20 mouse cellular contexts compared by ENCODE assay signal in genomic region chr2:62423343-62423776, GRCm38 (mm10). TPM values are rescaled to one million over a fixed set of nuclear protein-coding genes. Genes with fewer than 3 reads are reported as not detected.
DNase-seq lines count a peak whose midpoint lies in the region; ATAC-seq and TF ChIP-seq lines count a peak whose summit lies in the region.
"Had no signal": no experiment of that assay in that cellular context is flagged by ENCODE, and none has a peak within 500 bp of the region (broad histone marks: within the 10 kb centered on the region; RNA-seq: fewer than 3 reads in every experiment).

No protein-coding gene starts in this region.

- no peak overlapping the region for H3K9ac ChIP-seq in intestine, embryonic 14.5 days (ENCODE audit: low read length)
- no peak overlapping the region for H3K9ac ChIP-seq in intestine, postnatal 0 days (ENCODE audit: low read depth, low read length)
- no peak overlapping the region for H3K9ac ChIP-seq in neural tube, embryonic 15.5 days (replicated peaks)
- H3K9ac ChIP-seq: embryonic facial prominence, embryonic 12.5 days; heart, embryonic 15.5 days; limb, embryonic 12.5 days; liver, postnatal 0 days had no signal

- no peak for TF ChIP-seq CTCF in intestine, postnatal 0 days (IDR thresholded peaks at IDR 0.05; ENCODE audit: low read depth)

- no peak overlapping the region for H3K4me2 ChIP-seq in intestine, embryonic 14.5 days (ENCODE audit: low read length)
- H3K4me2 ChIP-seq in intestine, postnatal 0 days (replicated peaks; ENCODE audit: low read depth): no peak overlapping the region
- no peak overlapping the region for H3K4me2 ChIP-seq in neural tube, embryonic 15.5 days
- H3K4me2 ChIP-seq: embryonic facial prominence, embryonic 12.5 days; heart, embryonic 15.5 days; limb, embryonic 12.5 days had no signal

- H3K9me3 ChIP-seq in intestine, embryonic 14.5 days (ENCODE audit: control insufficient read depth, low read length): no peaks in the 10 kb centered on the region
- no peaks in the 10 kb centered on the region for H3K9me3 ChIP-seq in intestine, postnatal 0 days (ENCODE audit: control insufficient read depth)
- H3K9me3 ChIP-seq in neural tube, embryonic 15.5 days (replicated peaks): no peaks in the 10 kb centered on the region
- H3K9me3 ChIP-seq in midbrain, embryonic 10.5 days (replicated peaks): no peaks in the 10 kb centered on the region
- H3K9me3 ChIP-seq: embryonic facial prominence, embryonic 12.5 days; forebrain, embryonic 10.5 days; heart, embryonic 15.5 days; limb, embryonic 12.5 days had no signal

- H3K27ac ChIP-seq in intestine, embryonic 14.5 days (ENCODE audit: low read depth): no peak overlapping the region
- H3K27ac ChIP-seq in intestine, postnatal 0 days (ENCODE audit: low read depth, low read length): no peak overlapping the region
- H3K27ac ChIP-seq in neural tube, embryonic 15.5 days (replicated peaks): no peak overlapping the region
- H3K27ac ChIP-seq in midbrain, embryonic 10.5 days (replicated peaks): no peak overlapping the region
- H3K27ac ChIP-seq: embryonic facial prominence, embryonic 12.5 days; forebrain, embryonic 10.5 days; heart, embryonic 15.5 days; limb, embryonic 12.5 days; stomach, postnatal 0 days had no signal

- peak; percentile 22 for DNase-seq in gastrocnemius, adult 18-20 months (ENCODE audit: low spot score)
- DNase-seq in gastrocnemius, postnatal 10 days: no peak
- DNase-seq in intestine, embryonic 14.5 days (ENCODE audit: low spot score): peak; percentile 38
- peak; percentile 17 for DNase-seq in neural tube, embryonic 10.5 days (ENCODE audit: extremely low spot score, low spot score)
- DNase-seq in mesoderm, embryonic 11.5 days (ENCODE audit: low read depth, low spot score): peak; percentile 59
- DNase-seq in midbrain, embryonic 10.5 days (ENCODE audit: low spot score): no peak
- DNase-seq: adrenal gland, postnatal 36 days; cerebellum, postnatal 10 days; gastrocnemius, postnatal 25 days; kidney, adult 18-20 months; layer of hippocampus, adult 9-11 months; liver, postnatal 0 days had no signal

- no peaks in the 10 kb centered on the region for H3K27me3 ChIP-seq in intestine, embryonic 14.5 days (replicated peaks; ENCODE audit: control insufficient read depth, insufficient read depth, low read length)
- no peaks in the 10 kb centered on the region for H3K27me3 ChIP-seq in intestine, postnatal 0 days (replicated peaks; ENCODE audit: control insufficient read depth, insufficient read depth, low read length)
- H3K27me3 ChIP-seq in neural tube, embryonic 15.5 days (replicated peaks): no peaks in the 10 kb centered on the region
- H3K27me3 ChIP-seq in midbrain, embryonic 10.5 days (ENCODE audit: low read depth, poor library complexity, severe bottlenecking): no peaks in the 10 kb centered on the region
- H3K27me3 ChIP-seq: embryonic facial prominence, embryonic 12.5 days; heart, embryonic 15.5 days; limb, embryonic 12.5 days had no signal

- 43% methylated on average over 4 of the region's 4 CpGs for WGBS in intestine, embryonic 14.5 days
- 46% methylated on average over 4 of the region's 4 CpGs for WGBS in intestine, postnatal 0 days
- 55% methylated on average over 4 of the region's 4 CpGs for WGBS in neural tube, embryonic 15.5 days
- 60% methylated on average over 4 of the region's 4 CpGs for WGBS in midbrain, embryonic 10.5 days

- no peaks in the 10 kb centered on the region for H3K36me3 ChIP-seq in intestine, embryonic 14.5 days (ENCODE audit: control insufficient read depth, insufficient read depth, low read length)
- no peaks in the 10 kb centered on the region for H3K36me3 ChIP-seq in intestine, postnatal 0 days (ENCODE audit: control insufficient read depth, insufficient read depth)
- H3K36me3 ChIP-seq in neural tube, embryonic 15.5 days: no peaks in the 10 kb centered on the region
- H3K36me3 ChIP-seq in midbrain, embryonic 10.5 days: no peaks in the 10 kb centered on the region
- H3K36me3 ChIP-seq: embryonic facial prominence, embryonic 12.5 days; forebrain, embryonic 10.5 days; heart, embryonic 15.5 days; limb, embryonic 12.5 days had no signal

- ATAC-seq in intestine, embryonic 14.5 days (replicated peaks; ENCODE audit: low FRiP score, low TSS enrichment, low read depth): no peak
- no peak for ATAC-seq in intestine, postnatal 0 days
- ATAC-seq in neural tube, embryonic 15.5 days (ENCODE audit: low FRiP score): no peak
- ATAC-seq: hindbrain, embryonic 16.5 days; liver, postnatal 0 days had no signal

- H3K4me1 ChIP-seq in intestine, embryonic 14.5 days (replicated peaks; ENCODE audit: control insufficient read depth, insufficient read depth, low read length): no peaks in the 10 kb centered on the region
- H3K4me1 ChIP-seq in intestine, postnatal 0 days (replicated peaks; ENCODE audit: control insufficient read depth, insufficient read depth, low read length): no peaks in the 10 kb centered on the region
- H3K4me1 ChIP-seq in neural tube, embryonic 15.5 days: no peaks in the 10 kb centered on the region
- 0 out of 2 replicates have a peak, but pooled peaks cover 2% of the 10 kb centered on the region for H3K4me1 ChIP-seq in midbrain, embryonic 10.5 days
- H3K4me1 ChIP-seq: forebrain, embryonic 10.5 days had no signal

- H3K4me3 ChIP-seq in intestine, embryonic 14.5 days (ENCODE audit: low read depth, low read length): no peak overlapping the region
- no peak overlapping the region for H3K4me3 ChIP-seq in intestine, postnatal 0 days (ENCODE audit: low read depth, low read length)
- no peak overlapping the region for H3K4me3 ChIP-seq in neural tube, embryonic 15.5 days (replicated peaks)
- no peak overlapping the region for H3K4me3 ChIP-seq in midbrain, embryonic 10.5 days
- H3K4me3 ChIP-seq: embryonic facial prominence, embryonic 12.5 days; forebrain, embryonic 10.5 days; heart, embryonic 15.5 days; limb, embryonic 12.5 days had no signal

RNA-seq across cellular contexts. Expression of gene Dpp4, which starts 11.3 kb away (rescaled TPM):
- 1 to 10 TPM; 2.2 to 2.8 TPM for total RNA-seq in gastrocnemius, adult 18-20 months (2021)
- 1 to 10 TPM; 7.8 to 9.3 TPM for total RNA-seq in gastrocnemius, postnatal 10 days (2021)
- polyA plus RNA-seq in intestine, embryonic 14.5 days (2014; fragmentation: Nextera tagmentation; extraction: Ambion mirVana): 69.2 and 69.8 TPM in 2 replicates
- 56.0 and 70.4 TPM in 2 replicates for polyA plus RNA-seq in intestine, postnatal 0 days (2015; fragmentation: Nextera tagmentation; extraction: Ambion mirVana)
- polyA plus RNA-seq in neural tube, embryonic 15.5 days (2015; fragmentation: Nextera tagmentation; extraction: Ambion mirVana): 2.4 and 17.8 TPM in 2 replicates
- 0.25 and 0.78 TPM in 2 replicates for polyA plus RNA-seq in midbrain, embryonic 10.5 days (2016; fragmentation: Nextera tagmentation; extraction: Ambion mirVana)

Comparison
In these comparisons a context has a peak if more than half of its experiments do, and no peak if none do; other contexts are left out.
1. DNase-seq: peak in gastrocnemius, adult 18-20 months (single experiment), intestine, embryonic 14.5 days (single experiment), neural tube, embryonic 10.5 days (single experiment) and mesoderm, embryonic 11.5 days (single experiment); none in gastrocnemius, postnatal 10 days (single experiment) and midbrain, embryonic 10.5 days (single experiment).